Mouse (Mus musculus): ENCODE measurements around the gene Klhl7.

- no peak for TF ChIP-seq CTCF (IDR thresholded peaks at IDR 0.05; ENCODE audit: low read depth)
- no peak for TF ChIP-seq EP300 (IDR thresholded peaks at IDR 0.05; ENCODE audit: low read depth)
These were observed 64.5 kb downstream of the Klhl7 start, which contains the start of gene Nupl2 for GRCm38 (mm10) chr5:24164789-24165445.

All from heart, postnatal 0 days (tissue).